Mouse (Mus musculus): ENCODE measurements at regions not wholly inside any gene's neighbourhood (a gene's known extent, or its start where the extent isn't known, plus 50 kb on each side); places are given as distances from the start of the nearest gene placed in this dataset.
"Not testable (repeated sequence)": the region's sequence is repeated elsewhere in the genome, so short reads cannot be mapped to it uniquely, and the experiment has no call there.

DNA sequence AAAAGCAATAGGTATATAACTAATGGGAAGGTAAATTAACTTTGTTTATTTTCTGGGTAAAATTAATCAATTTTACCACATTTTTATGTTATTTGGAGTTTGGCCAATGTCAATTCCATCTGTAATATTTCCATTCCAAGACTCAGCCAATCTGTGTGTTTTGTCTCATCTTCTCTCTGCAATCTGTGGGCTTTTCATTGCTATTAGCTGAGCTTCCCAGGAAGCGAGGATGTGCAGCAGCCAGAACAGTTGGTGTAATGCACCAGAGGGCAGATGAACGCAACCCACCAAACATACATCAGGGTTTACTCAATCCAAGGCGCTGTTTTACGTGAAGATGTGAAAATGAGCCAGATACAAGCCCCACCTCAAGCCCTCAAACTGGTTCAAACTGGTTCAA is 88.9 kb upstream of the Ifngr1 start:
- Histone ChIP-seq H3K27ac (no peak overlapping the region), H3K4me3 (no peak overlapping the region)
- intact Hi-C loops (cut with DNase I): no loop called here
- no peak for TF ChIP-seq CTCF (IDR thresholded peaks at IDR 0.05)
- DNase-seq (ENCODE audit: extremely low spot score in 1 of 2, low spot score in 2 of 2): no peak

DNA sequence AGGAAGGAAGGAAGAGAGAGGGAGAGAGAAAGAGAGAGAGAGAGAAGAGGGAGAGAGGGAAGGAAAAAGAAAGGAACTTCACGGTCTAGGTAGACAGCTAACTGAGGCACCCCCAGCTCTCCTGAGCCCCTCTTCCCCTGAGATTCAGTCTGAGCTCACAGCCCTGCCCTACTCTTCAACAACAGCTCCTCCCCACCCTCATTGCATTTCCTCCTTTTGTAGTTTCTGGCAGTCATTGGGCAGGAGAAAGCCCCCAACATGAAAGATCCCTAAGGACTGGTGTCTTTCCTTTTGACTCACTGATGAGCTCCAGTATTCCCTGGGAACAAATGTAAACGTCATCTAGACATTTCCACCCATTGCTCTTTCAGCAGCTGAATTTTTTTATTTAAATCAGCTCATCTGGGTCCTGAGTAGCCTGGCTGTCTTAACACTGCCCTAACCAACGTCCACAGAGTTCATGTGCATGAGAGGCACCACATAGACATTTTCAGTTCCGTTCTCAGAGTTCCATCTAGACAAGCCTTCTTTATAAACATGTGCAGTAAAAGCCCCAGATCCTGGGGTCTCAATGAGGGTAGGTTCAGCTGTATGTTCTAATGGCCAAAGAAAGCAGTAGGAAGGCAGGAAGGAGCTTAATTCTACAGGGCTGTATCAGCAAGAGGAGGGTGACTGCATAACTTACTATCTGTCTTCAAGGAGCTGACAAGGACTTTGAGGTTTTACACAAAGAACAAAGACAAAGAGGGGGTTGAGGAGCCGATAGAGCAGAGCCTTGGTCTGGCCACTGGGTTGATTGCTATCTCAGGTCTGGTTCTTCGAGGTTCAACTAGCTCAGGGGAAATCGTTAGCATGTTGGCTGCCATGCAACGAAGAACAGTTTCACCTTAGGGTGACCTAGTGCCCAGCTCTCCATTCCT is 87.6 kb upstream of the Ifngr1 start:
- intact Hi-C loops (cut with DNase I): no loop called here
- no peak for TF ChIP-seq CTCF (IDR thresholded peaks at IDR 0.05)
- no peak for DNase-seq (ENCODE audit: extremely low spot score in 1 of 2, low spot score in 2 of 2)
- Histone ChIP-seq H3K27ac (no peak overlapping the region), H3K4me3 (no peak overlapping the region)

DNA sequence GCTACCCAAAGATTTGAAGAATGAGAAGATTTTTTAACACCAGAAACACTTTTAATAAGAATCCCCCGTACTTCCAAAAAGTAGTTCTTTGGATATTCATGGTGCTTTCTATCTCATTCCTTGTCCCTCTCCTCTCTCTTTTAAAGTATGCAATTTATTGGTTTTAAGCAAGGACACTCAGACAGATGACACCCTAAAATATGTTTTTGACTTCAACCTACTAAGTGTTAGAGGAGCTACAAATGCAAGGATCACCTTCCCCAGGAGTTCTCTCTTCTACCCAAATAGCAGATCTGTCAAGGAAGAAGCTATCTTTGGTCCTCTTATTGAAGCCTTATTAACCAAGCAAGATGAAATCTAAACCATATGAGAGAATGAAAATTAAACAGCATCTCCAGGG is 86.6 kb upstream of the Ifngr1 start:
- no peak for TF ChIP-seq CTCF (IDR thresholded peaks at IDR 0.05)
- Histone ChIP-seq H3K4me3 (no peak overlapping the region), H3K27ac (no peak overlapping the region)
- DNase-seq (ENCODE audit: extremely low spot score in 1 of 2, low spot score in 2 of 2): no peak
- intact Hi-C loops (cut with DNase I): no loop called here

DNA sequence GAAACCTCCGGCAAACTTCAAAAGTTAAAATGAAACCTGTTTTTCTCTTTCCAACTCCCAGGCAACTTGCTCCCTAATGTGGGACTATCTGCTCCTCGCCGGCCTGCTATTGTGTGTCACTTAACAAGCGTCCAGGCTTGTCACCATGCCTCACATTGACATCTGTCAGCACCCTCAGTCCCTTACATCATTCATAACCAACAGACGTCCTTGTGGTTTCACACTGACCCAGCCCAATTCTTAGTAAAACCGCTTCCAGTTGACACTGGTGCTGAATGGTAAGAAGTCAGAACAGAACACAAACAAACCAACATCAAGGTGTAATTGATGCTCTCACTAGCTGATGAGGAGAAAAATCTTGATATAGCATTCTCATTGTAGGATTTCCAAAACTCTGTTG is 85.8 kb upstream of the Ifngr1 start:
- intact Hi-C loops (cut with DNase I): no loop called here
- no peak for TF ChIP-seq CTCF (IDR thresholded peaks at IDR 0.05)
- Histone ChIP-seq H3K4me3 (no peak overlapping the region), H3K27ac (no peak overlapping the region)
- DNase-seq (ENCODE audit: extremely low spot score in 1 of 2, low spot score in 2 of 2): no peak

DNA sequence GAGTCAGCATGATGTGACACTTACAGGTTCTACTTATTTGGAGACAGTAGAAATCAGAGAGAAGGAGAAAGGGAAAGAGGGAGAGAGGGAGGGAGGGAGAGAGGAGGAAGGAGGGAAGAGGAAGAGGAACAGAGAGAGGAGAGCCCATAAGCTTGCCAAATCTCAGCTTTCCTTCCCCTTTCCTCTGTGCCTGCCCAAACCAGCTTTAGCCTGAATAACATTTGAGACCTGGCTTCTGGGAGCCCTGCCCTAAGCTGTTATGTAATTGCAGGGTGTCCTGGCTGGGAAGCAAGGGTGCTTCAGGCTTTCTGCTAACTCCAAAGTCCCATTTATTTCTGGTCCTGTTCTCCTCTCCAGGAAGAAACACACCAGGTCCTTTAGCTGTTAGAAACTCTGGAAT is 85.3 kb upstream of the Ifngr1 start:
- DNase-seq (ENCODE audit: extremely low spot score in 1 of 2, low spot score in 2 of 2): no peak

DNA sequence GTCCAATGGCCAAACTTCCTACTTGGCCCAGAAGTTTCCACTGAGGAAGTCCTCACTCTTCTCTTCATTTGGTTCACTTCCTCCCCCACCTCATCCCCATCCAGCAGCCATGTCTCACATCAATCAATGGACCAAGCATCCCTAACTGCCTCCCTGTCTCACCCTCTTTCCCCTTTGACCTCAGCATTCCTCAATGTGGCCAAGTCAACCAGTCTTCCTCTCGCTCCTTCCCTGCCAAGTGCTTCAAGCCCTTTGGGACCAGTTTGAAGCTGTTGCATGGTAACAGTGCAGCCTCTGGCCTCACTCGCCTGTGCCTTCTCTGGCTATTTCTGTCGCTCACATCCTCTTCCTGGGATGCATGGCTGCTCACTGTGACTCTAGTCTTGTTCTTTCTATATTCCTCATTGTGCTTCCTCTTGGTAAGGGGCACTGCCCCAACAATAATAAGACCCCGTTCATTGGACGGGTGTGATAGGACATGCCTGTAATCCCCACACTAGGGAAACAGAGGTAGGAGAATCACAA is 83.5 kb upstream of the Ifngr1 start:
- DNase-seq (ENCODE audit: extremely low spot score in 1 of 2, low spot score in 2 of 2): no peak
- intact Hi-C loops (cut with DNase I): no loop called here

More for the DNA sequence above, 85.3 kb upstream of the Ifngr1 start:
- H3K27ac ChIP-seq: no peak overlapping the region
- TF ChIP-seq CTCF (IDR thresholded peaks at IDR 0.05): no peak
- intact Hi-C loops (cut with DNase I): no loop called here
- no peak overlapping the region for H3K4me3 ChIP-seq

DNA sequence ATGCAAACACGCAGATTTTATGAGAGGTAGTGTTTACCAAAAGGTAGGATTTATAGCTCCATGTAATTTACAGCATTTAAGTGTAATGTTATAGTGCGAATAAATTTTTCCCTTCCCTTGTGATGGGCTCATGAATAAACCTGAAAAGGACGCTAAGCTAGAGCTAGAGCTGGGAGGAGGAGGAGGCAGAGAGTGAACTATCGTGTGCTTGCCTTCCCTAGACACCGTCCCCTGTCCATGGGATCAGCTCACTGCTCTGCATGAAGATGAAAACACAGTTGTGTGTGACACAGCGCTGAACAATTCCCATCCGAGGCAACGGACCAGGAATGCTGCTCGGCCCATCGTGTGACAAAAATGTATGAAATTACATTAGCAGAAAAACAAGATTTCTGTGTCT is 81.7 kb upstream of the Ifngr1 start:
- H3K27ac ChIP-seq: no peak overlapping the region
- DNase-seq (ENCODE audit: extremely low spot score in 1 of 2, low spot score in 2 of 2): no peak
- TF ChIP-seq CTCF (IDR thresholded peaks at IDR 0.05): no peak
- intact Hi-C loops (cut with DNase I): loop anchor here (10.0 kb wide), 1 partner anchor 665 kb away; the partner anchor contains the start of gene Perp
- H3K4me3 ChIP-seq: no peak overlapping the region

More for the DNA sequence above, 83.5 kb upstream of the Ifngr1 start:
- Histone ChIP-seq H3K4me3 (no peak overlapping the region), H3K27ac (no peak overlapping the region)
- TF ChIP-seq CTCF (IDR thresholded peaks at IDR 0.05): no peak

DNA sequence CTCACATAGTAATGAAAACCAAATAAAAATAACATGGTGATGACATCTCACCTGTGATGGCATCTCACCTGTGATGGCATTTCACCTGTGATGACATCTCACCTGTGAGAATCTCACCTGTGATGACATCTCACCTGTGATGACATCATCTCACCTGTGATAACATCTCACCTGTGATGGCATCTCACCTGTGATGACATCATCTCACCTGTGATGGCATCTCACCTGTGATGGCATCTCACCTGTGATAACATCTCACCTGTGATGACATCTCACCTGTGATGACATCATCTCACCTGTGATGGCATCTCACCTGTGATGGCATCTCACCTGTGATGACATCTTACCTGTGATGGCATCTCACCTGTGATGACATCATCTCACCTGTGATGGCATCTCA is 77.4 kb upstream of the Ifngr1 start:
- not testable (repeated sequence) for H3K27ac ChIP-seq; DNase-seq (ENCODE audit: extremely low spot score in 1 of 2, low spot score in 2 of 2); H3K4me3 ChIP-seq
- intact Hi-C loops (cut with DNase I): loop anchor here (1.0 to 10.0 kb wide), 2 partner anchors 12 to 670 kb away; partner anchors contain the start of gene Perp

DNA sequence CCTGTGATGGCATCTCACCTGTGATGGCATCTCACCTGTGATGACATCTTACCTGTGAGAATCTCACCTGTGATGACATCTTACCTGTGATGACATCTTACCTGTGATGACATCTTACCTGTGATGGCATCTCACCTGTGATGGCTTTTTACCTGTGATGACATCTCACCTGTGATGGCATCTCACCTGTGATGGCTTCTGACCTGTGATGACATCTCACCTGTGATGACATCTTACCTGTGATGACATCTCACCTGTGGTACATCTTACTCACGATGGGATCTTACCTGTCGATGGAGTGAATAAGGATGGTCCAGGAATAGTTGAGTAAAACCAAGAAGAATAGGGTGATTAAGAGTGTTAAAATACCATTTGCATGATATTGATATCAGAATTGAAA is 76.9 kb upstream of the Ifngr1 start:
- no peak overlapping the region for H3K27ac ChIP-seq
- TF ChIP-seq CTCF (IDR thresholded peaks at IDR 0.05): no peak
- no peak overlapping the region for H3K4me3 ChIP-seq
- no peak for DNase-seq (ENCODE audit: extremely low spot score in 1 of 2, low spot score in 2 of 2)
- intact Hi-C loops (cut with DNase I): loop anchor here (1.0 to 10.0 kb wide), 3 partner anchors 11 to 670 kb away; partner anchors contain the start of gene Perp

DNA sequence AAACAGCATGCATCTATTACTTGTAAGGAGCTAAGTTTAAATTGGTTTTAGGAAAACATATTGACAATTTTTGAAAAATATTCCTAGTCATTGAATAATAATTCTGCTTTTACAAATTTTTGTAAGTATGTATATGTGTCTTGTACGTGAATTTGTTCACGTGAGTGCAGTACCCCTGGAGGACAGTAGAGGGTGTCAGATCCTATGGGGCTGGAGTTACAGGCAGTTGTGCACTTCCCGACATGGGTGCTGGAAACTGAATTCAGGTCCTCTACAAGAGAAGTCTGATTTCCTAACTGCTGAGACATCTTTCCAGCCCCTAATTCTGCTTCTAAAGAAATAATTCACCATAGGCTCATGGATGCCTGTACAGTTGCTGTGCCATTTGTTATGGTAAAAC is 75.7 kb upstream of the Ifngr1 start:
- H3K4me3 ChIP-seq: no peak overlapping the region
- no peak; the same call in 1 of the 2 replicates for TF ChIP-seq CTCF (IDR thresholded peaks at IDR 0.05)
- intact Hi-C loops (cut with DNase I): loop anchor here (5.0 to 10.0 kb wide), 2 partner anchors 219 to 671 kb away; partner anchors contain the start of gene Perp
- no peak for DNase-seq (ENCODE audit: extremely low spot score in 1 of 2, low spot score in 2 of 2)
- H3K27ac ChIP-seq: no peak overlapping the region

DNA sequence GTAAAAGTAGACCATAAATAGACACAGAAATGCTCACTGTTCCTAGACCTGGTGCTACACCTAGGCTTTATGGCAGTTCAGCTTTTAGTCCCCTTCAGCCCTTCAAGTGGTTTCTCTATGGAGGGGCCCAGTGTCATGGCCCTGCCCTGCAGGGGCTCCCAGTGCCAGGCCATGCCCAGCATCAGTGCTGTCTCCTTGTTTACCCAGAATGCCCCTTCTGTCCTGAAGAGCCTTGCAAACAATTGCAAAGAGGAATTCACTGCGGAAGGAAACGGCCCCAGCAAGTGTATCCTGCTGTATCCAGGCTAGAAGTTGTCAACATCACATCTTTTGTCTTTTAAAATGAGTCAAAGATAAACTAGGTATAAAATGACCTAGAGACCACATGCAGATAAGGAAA is 74.7 kb upstream of the Ifngr1 start:
- TF ChIP-seq CTCF (IDR thresholded peaks at IDR 0.05): no peak
- Histone ChIP-seq H3K27ac (no peak overlapping the region), H3K4me3 (no peak overlapping the region)
- DNase-seq (ENCODE audit: extremely low spot score in 1 of 2, low spot score in 2 of 2): no peak
- intact Hi-C loops (cut with DNase I): loop anchor here (5.0 to 10.0 kb wide), 2 partner anchors 220 to 672 kb away; partner anchors contain the start of gene Perp

DNA sequence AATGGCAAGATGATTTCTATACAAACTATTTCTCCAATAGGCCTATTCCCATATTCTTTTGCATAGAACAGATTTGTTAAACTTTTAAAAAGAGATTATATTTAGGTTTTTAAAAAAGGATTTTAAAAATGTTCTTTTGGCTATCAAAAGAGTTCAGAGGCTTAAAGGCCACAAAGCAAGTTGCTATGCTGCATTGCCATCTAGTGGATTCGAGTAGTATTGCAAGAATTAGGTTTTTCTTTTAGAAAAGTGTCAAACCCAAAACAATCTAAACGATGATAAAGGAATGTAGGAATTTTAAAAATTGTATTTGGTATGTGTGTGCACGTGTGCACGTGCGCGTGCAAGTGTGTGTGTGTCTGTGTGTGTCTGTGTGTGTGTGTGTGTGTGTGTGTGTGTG is 73.0 kb upstream of the Ifngr1 start:
- intact Hi-C loops (cut with DNase I): loop anchor here (1.0 to 10.0 kb wide), 5 partner anchors 27 to 674 kb away; partner anchors contain the start of gene Perp
- DNase-seq (ENCODE audit: extremely low spot score in 1 of 2, low spot score in 2 of 2): no peak
- H3K4me3 ChIP-seq: no peak overlapping the region
- H3K27ac ChIP-seq: no peak overlapping the region
- peak; percentile 71 for TF ChIP-seq CTCF (IDR thresholded peaks at IDR 0.05)

All from left cerebral cortex, adult 2 months (tissue).